Mouse (Mus musculus) mouse embryonic stem cell (cell line): Measurements from ENCODE around the gene Sv2b.

ENCODE experiments used
- in situ Hi-C, 2 experiments: fragments of 300-500 bp; cut with MboI; formaldehyde crosslinking; loops; 1 replicate in 1 of 2; 3 replicates in 1 of 2; pipeline ENCODE4 v1.14.3; 2019 to 2020; ENCODE audit warnings: low sequenced_read_pairs in 2 of 2, low pct_unique_long_range_greater_than_20kb in 1 of 2, mixed read lengths in 1 of 2; ENCODE audit not compliant: unreplicated experiment in 1 of 2

Gene Sv2b

GRCm38 (mm10) chr7:75299245-75299644 is 9.8 kb downstream of the Sv2b start:
- in situ Hi-C loops: no loop called here

DNA sequence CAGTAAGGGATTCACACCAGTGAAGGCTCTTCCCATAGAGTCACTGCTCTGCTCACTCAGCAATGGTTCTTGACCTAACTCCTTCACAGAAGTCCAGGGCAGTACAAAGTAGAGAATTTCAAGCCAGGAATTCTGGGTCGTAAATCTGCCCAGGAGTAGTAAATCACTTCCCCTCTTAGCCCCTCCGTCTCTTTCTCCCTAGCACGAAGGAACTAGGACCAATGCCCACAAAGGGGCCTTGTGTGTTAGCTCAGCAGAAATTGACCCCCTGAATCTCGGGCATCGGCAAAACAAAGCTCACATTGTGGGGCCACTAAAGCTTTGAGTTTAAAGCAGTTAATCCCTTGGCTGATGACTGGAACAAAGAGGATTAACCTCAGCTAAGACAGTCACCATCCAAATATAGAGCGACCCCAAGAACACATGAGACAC is 12.4 kb downstream of the Sv2b start:
- in situ Hi-C loops: no loop called here

DNA sequence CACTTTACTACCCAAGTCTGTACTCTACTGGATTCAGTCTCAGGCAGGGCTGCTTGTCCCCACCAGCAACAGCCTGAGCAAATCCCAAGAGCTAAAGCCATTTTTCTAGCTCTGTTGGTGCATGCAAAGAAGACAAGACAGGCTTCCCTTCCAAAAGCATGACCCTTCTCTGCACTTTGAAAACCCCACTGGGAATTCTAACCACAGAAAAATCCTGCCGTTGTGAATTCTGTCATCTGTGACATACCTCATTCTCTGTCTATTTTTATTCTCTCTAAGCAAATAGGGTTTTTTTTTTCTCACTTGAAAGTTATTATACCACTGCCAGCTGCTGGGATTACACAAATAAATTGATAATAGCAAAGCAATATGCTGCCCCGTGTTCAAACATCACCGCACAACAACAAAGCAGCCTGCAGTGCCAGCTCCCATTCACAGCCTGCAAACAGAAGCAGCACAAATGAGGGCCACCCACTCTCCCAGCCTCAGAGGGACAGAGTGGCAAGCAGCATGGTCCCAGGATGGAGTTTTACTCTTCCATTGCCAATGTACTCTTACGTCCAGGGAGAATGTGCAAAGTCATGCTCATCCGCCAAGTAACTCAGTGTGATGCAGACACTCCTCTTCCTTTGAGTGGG is 13.7 kb downstream of the Sv2b start:
- in situ Hi-C loops: no loop called here

GRCm38 (mm10) chr7:75292246-75292645 is 16.8 kb downstream of the Sv2b start:
- in situ Hi-C loops: no loop called here

GRCm38 (mm10) chr7:75290554-75290953 is 18.5 kb downstream of the Sv2b start:
- in situ Hi-C loops: no loop called here

GRCm38 (mm10) chr7:75287237-75287636 is 21.8 kb downstream of the Sv2b start:
- in situ Hi-C loops: no loop called here

DNA sequence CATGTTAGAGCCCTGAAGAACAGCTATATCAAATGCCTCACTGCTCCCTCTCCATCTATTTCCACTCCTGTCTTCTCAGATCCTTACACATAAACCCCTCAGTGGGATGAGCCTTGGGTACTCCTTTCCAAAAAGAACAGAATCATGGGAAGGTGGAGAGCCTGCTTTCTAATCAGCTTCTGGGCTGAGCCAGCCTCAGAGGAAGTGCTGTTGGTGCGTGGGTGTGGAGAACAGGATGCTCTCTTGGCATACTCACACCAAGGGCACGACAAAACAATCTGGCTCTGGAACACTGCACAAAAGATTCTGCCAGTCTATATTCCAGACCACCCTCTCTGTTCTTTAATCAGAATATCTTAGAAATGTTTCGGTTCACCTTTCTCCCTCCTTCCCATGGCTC is 26.1 kb downstream of the Sv2b start:
- in situ Hi-C loops: no loop called here

- in situ Hi-C loops: no loop called here
These were observed 26.9 kb downstream of the Sv2b start for GRCm38 (mm10) chr7:75282080-75282650.

GRCm38 (mm10) chr7:75281106-75281505 is 28.0 kb downstream of the Sv2b start:
- in situ Hi-C loops: no loop called here

GRCm38 (mm10) chr7:75277847-75278246 is 31.2 kb downstream of the Sv2b start:
- in situ Hi-C loops: no loop called here

- in situ Hi-C loops: no loop called here
These were observed 32.3 kb downstream of the Sv2b start for GRCm38 (mm10) chr7:75276739-75277138.

- in situ Hi-C loops: no loop called here
These were observed 34.5 kb downstream of the Sv2b start for GRCm38 (mm10) chr7:75274518-75274917.

DNA sequence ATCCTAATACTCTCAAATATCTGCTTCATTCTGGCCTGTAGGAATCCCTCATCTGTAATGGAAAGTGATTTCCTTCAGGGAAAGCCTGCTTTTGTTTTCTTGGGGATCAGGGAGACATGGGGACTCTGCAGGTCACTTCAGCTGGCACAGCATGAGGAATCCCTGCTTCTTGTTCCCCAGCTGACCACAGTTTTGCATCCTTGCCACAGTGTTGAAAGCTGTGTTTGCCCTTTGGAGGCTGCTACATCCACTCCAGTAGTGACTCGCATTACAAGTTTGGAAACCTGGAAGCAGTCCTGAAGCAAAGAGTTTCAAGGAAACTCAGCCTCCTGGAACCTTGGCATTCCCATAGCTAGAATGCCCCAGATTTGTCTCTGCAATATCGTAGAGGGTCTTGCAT is 35.4 kb downstream of the Sv2b start:
- in situ Hi-C loops: no loop called here

DNA sequence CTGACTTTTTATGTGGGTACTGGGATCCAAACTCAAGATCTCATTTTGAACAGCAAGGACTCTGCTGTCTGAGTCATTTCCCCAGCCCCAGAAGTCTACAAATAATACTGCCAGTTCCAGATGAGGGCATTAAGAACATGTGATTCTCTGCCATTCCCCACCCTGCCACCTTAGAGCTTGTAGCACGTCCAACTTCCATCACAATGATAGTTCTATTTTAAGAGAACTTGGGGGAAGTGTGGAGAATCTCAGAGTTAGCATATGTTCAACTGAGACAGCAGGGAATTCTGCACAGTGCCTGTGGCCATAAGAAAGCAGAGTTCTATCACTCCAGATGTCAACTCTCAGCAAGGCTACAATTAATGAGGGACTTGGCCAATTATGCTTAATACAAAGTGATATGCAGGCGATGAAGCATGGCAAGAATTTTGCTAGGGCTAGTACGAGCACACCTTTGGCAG is 37.1 kb downstream of the Sv2b start:
- in situ Hi-C loops: no loop called here

DNA sequence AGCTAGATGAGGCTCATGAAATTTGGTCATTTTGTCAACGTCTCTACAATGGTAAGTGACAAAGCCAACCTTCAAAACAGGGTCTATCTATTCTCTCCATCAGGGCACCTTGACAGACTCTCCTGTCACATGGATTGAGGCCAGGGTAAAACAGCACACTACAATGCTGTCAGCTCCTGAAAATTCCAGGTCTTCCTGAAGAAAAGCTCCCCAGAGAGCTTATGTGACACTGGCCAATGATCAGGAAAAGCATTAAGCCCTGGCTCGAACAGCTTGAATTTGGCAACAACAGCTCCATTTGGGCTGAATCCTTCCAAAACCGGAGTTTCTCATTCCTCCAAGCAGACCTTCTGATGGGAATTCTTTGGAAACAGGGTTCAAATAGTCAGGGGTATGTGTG is 37.8 kb downstream of the Sv2b start:
- in situ Hi-C loops: no loop called here

GRCm38 (mm10) chr7:75267236-75267635 is 41.8 kb downstream of the Sv2b start:
- in situ Hi-C loops: no loop called here

DNA sequence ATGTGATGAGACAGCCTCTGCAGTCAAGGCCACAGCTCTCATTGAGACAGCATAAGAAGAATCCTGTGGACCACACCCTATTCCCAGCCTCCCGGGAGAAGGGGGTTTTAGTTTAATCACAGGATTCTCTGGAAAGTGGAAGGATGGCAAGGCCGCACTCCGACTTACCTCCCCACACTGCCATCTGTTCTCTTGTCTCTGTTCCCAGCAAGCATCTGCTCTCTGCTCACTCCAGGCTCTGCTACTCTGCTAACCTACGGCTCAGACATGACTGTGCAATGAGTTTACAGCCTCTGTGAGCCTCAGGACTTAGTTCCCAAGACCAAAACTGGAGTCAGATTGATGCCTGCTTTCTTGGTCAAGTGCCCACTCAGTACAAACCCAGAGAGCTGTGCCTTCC is 43.8 kb downstream of the Sv2b start:
- in situ Hi-C loops: no loop called here

GRCm38 (mm10) chr7:75259945-75260344 is 49.1 kb downstream of the Sv2b start:
- in situ Hi-C loops: no loop called here

DNA sequence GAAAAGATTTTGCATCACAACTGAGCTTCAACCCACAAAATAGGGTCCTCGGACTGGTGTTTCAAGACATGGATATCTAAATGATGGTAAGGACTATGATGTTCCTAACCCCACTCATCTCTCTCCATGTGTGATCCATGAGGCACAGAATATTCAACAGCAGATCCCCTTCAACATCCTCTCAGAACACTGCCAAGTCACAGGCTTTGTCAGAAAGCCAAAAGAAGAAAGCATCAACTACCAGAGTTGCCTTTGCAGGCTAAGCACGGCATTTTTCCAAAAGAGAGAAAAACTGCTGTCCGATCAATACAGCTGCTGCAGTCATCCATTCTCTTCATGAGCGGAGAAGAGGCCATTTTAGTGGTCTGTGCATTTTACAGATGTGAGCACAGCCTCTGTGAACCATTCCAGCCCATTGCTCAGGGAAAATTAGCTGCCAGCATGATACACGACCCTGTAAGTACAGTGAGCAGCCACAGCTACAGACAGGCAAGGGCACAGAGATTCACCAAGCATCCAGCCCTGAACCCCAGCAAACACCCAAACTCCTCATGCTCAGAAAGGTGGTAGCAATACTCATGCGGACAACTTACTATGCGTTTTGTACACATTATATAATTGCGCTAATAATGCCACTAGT is 55.3 kb downstream of the Sv2b start:
- in situ Hi-C loops: no loop called here
